Mouse (Mus musculus) thymus, adult 2 months (tissue): ENCODE data around the gene Nat9.

Experiments used
- CTCF ChIP-seq: fragments of 200-500 bp; IDR thresholded peaks from 2 replicates; pipeline ENCODE4 v1.5.1; 2012; ENCODE audit warnings: mild to moderate bottlenecking, control low read depth, low read length, moderate library complexity, borderline replicate concordance; ENCODE audit not compliant: control insufficient read depth, poor library complexity, insufficient read depth; ENCODE audit errors: extremely low read depth
- POLR2A ChIP-seq: fragments of 200-500 bp; IDR thresholded peaks from 2 replicates; pipeline ENCODE4 v1.6.1; 2012; ENCODE audit warnings: mild to moderate bottlenecking, low read length, control low read depth, moderate library complexity; ENCODE audit not compliant: control insufficient read depth, poor library complexity, insufficient read depth; ENCODE audit errors: extremely low read depth

DNA sequence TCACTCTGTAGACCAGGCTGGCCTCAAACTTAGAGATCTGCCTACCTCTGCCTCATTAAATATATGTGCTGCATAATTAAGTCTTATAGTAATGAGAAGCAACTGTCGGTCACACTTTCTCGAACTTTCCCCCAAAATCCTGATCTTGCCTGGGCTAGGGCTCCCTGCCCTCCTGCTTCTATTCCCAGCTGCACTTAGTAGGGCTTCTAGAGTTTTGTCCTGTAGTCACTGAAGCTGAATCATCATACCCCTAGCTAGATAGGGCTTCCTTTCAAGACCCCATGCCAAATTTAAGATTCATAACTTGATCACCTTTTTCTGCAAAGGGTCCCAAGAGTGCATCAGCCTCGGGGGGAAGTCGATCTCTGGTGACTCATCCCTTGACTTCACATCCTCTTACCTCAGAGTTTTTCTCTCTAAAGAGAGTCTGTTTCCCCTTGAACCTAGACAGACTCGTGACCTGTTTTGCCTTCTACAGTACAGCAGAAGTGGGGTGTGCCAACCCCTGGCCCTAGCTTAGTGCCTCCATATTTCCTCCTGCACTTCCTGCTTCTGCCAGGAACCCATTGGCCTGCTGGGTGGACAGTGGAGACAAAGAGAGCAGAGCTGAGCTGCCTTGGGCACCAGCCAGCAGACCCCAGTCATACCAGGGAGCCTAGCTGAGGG, 48.9 kb downstream of the Nat9 start:
- no peak for TF ChIP-seq CTCF
- no peak for TF ChIP-seq POLR2A
